Mouse (Mus musculus) cerebral cortex, adult 2 months (tissue): ENCODE measurements around the gene Dennd5a.

ENCODE experiments used
- WGBS: fragments of 180-500 bp; shearing (Covaris S2); methylation state at CpG from one replicate; pipeline ENCODE4 v1.1.7; 2018; 5-methylcytosine and 5-hydroxymethylcytosine counted together

Gene Dennd5a

GRCm38 (mm10) chr7:109959716-109960612, at the start of gene Dennd5a:
TSS of gene Dennd5a (minus strand) at chr7:109960470.
- WGBS: 1% methylated on average over 92 of the region's 107 CpGs

DNA sequence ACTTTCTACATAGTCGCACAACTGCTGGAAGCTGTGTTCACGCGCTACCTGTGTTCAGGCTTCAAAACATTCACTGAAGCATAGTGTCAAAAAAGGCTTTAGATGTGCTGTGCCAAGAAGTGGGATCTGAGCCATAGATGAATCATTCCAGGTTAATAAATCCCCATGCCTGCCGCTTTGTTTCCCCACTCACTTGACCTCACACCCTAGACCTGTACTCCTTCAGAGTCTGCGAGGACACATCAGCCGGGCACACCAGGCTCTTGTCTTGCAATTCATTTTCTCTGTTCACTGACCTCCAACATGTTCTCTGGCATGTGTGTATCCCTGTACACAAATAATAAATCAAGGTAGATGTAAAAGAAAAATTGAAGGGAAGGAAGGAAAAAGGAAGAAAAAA, 48.8 kb upstream of the Dennd5a start:
- 94% methylated on average over 6 of the region's 6 CpGs for WGBS

DNA sequence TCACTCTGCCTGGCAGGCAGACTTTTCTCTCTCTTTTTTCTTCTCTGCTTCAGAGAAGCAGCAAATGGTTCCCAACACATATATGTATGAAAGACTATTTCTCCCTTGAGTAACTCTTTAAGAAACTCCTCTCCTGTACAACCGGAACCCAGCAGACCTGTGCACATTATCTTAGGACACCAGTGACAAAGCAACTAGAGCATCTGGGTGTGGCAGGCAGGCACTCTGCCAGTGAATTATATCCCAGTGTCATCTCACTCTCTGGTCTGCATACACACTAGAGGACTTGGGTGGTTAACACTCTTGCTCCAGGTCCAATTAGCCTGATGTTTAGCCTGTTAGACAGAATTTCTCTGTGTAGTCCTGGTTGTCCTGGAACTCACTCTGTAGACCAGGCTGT, 48.2 kb upstream of the Dennd5a start:
- 95% methylated on average over 1 of the region's 1 CpGs for WGBS

GRCm38 (mm10) chr7:110006471-110007195, 46.4 kb upstream of the Dennd5a start:
- 83% methylated on average over 5 of the region's 5 CpGs for WGBS

DNA sequence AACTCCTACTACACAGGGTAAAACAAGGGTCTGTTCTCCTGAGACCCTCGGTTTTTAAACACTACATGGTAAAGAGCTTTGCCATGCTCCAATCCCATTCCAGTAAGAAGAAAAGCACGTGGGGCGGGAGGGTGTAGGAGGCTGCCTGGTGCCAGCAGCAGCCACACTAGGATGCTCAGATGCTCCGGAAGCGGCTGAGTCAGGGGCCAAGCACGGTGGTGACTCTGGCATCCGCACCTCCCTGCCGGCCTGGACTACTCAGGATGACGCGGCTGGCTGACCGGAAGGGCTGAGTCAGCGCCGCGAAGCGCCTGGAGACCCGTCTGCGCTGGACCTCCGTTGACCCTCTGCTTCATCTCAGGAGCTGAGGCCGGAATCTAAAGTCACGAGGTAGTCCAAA, 42.7 kb upstream of the Dennd5a start:
- WGBS: 22% methylated on average over 20 of the region's 20 CpGs

GRCm38 (mm10) chr7:109998388-109998787, 38.1 kb upstream of the Dennd5a start:
- WGBS: 86% methylated on average over 4 of the region's 4 CpGs

DNA sequence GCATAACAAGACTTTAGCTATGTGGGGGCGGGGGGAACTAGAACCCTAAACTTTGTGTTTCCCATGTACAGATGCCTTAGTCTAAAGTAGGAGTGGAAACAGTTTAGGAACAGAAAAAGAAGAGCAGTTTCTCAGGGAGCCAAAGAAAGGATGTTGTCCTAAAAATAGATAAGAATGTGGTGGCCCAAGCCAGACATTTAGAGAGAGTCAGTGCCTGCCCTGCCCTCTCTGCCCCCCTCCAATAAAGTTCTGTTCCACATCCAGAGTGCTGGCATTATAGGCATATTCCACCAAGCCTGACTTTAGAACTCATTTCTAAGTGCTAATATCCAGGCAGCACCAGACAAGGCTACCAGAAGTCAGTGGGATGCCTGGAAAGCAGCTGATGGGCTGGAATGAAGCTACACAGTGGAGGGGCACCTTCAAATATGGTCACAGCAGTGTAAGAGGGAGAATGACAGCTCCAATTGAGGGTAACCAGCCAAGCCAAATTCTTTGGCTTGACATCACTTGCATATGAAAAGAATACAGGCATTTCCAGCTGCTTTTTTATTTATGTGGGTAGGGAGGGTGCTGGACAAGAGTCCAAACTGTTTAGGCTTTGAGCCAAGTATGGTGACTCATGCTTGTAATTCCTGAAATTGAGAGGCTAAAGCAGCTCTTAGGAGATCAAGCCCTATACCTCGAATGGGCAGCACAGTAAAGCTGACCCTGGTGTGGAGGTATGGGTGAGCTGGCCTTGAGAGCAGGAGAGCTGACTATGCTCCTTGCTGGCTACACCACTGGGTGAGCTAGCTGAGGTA, 33.1 kb upstream of the Dennd5a start:
- 51% methylated on average over 2 of the region's 2 CpGs for WGBS

DNA sequence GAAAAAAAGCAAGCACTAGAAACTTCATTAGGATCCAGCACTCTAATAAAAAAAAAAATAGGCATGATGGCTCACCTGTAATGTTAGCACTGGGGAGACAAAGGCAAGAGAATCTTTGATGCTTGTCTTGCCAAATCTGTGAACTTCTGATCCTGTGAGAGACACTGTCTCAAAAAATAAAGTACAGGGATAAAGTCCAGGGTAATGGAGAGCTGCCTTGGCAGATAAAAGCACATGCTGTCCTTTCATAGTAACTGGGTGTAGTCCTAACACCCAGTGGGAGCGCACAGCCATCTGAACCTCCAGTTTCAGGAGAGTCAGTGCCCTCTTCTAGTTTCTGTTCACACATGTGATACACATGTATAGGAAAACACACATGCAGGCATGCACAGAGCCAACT, 31.0 kb upstream of the Dennd5a start:
- 100% methylated on average over 1 of the region's 1 CpGs for WGBS

GRCm38 (mm10) chr7:109986775-109987174, 26.5 kb upstream of the Dennd5a start, which contains the start of gene Tmem41b:
TSS of gene Tmem41b (minus strand) at chr7:109986929.
- 32% methylated on average over 6 of the region's 6 CpGs for WGBS

DNA sequence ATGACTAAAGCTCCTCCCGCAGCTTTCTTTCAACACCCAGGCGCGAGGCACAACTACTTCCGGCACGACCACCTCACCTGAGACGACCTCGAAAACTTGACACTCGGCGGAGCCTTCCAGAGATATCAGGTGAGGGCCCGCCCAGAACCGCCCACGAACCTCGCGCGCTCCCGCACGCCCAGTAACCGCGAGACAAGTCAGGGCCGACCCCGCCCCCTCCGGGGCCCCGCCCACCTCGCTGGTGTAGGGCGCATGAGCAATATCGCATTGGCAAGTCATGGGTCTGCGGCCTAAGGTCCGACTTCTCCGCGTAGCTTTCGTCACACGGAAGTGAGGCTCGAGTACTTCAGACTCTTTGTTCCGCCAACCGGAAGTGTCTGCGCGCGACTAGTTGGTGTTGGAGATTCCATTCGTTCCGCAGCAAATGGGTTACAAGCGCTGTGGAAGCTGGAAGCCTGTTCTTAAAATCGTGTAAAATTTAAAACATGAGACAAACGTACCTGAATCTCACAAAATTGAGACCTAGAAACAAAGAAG, 25.9 kb upstream of the Dennd5a start:
- WGBS: under 1% methylated on average over 43 of the region's 43 CpGs

- under 1% methylated on average over 27 of the region's 27 CpGs for WGBS
Observed at GRCm38 (mm10) chr7:109985661-109986132, 25.4 kb upstream of the Dennd5a start.

GRCm38 (mm10) chr7:109984608-109985007, 24.3 kb upstream of the Dennd5a start:
- WGBS: 72% methylated on average over 5 of the region's 5 CpGs

- WGBS: 58% methylated on average over 5 of the region's 5 CpGs
Observed at GRCm38 (mm10) chr7:109977131-109977530, 16.9 kb upstream of the Dennd5a start.

GRCm38 (mm10) chr7:109975966-109976715, 15.9 kb upstream of the Dennd5a start:
- 75% methylated on average over 6 of the region's 6 CpGs for WGBS

DNA sequence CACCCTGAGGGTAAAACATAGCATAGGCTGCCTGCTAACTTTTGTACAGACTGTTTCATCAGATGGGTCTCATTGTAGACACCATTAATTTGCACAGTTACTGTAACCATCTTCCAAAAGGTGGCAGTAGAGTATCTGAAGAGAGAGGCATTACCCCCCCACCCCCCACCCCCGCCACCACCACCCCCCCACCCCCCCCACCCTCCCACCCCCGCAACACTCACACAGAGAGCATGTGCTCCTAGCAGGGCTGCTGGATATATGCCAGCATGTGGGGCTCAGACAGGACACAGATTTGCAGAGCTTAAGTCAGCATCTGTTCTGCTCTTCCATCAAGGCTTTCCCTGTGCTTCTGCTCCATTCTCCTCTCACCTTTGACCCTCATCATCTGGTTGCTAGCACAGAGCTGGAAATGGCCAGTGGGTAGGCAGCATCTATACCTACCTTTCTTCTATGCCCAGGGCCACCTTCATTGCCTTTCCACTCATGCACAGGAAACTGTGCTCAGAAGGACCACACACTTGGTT, 8.7 kb upstream of the Dennd5a start:
- WGBS: 8% methylated on average over 2 of the region's 2 CpGs

GRCm38 (mm10) chr7:109967805-109968579, 7.7 kb upstream of the Dennd5a start:
- 36% methylated on average over 11 of the region's 11 CpGs for WGBS

GRCm38 (mm10) chr7:109963707-109964106, 3.4 kb upstream of the Dennd5a start:
- 96% methylated on average over 4 of the region's 4 CpGs for WGBS

DNA sequence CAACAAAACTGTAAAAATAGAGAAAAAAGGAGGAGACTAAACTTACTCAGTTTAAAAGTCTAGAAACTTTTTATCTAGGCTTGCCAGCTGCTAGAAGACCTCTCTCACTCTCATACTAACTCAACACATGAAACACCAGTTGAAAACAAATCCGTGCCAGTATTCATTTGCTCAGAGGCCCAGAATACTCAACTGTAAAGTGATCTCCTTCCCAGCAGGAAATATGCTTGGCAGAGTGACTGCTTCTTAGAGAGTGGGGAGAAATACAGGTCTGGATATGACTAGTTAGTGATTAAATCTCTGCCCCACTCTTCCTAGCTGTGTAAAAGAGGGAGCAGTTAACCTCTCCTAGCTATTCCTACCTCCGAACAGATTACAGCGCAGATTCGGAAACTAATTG, 2.3 kb upstream of the Dennd5a start:
- WGBS: 72% methylated on average over 4 of the region's 4 CpGs

GRCm38 (mm10) chr7:109961570-109961969, 1.3 kb upstream of the Dennd5a start:
- WGBS: 75% methylated on average over 2 of the region's 2 CpGs
